Mouse (Mus musculus) lung, postnatal 0 days (tissue): ENCODE measurements around the gene Zfp704.
A peak's percentile ranks its signal among the peaks of the same experiment; 100 is the strongest.

Experiments
- CTCF ChIP-seq: IDR thresholded peaks from 2 replicates; pipeline ENCODE4 v1.5.1; 2016; ENCODE audit warnings: antibody characterized with exemption, mild to moderate bottlenecking
- EP300 ChIP-seq: IDR thresholded peaks from 2 replicates; pipeline ENCODE4 v1.6.1; 2016; ENCODE audit warnings: antibody characterized with exemption, mild to moderate bottlenecking, control low read depth

DNA sequence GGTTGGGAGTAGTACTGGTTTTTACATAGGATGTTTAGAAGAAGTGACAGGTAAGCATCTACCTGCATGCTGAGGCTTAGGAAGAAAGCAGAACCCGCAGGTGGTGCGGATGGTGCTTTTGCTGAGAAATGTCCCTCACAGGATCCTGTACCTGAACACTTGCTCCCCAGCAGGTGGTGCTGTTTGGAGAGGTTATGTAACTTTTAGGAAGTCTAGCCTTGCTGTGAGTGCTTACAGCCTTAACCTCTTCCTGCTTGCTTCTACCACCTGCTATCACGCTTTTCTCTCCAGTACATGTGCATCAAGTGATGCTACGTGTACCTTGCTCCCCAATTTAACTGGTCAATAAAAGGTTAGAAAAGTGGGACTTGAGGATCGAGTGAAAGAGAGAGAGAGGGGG lies 161.3 kb downstream of the Zfp704 start:
- peak; percentile 19; the same call in 1 of the 2 replicates for TF ChIP-seq CTCF
- TF ChIP-seq EP300: no peak
